14 mouse cellular contexts compared by ENCODE assay signal in genomic region chr5:122947534-122947933, GRCm38 (mm10). TPM values are rescaled to one million over a fixed set of nuclear protein-coding genes. Genes with fewer than 3 reads are reported as not detected.
A peak's percentile ranks its signal among the peaks of the same experiment; 100 is the strongest.
DNase-seq lines count a peak whose midpoint lies in the region; ATAC-seq and TF ChIP-seq lines count a peak whose summit lies in the region.
"Had no signal": no experiment of that assay in that cellular context is flagged by ENCODE, and none has a peak within 500 bp of the region (broad histone marks: within the 10 kb centered on the region; RNA-seq: fewer than 3 reads in every experiment).

No protein-coding gene starts in this region.

- intact Hi-C loops in left cerebral cortex, postnatal 14 days (cut with DNase I) = no loop called here

- H3K9me3 ChIP-seq in ES-Bruce4 (replicated peaks; ENCODE audit: control insufficient read depth, insufficient read depth, low read length, poor library complexity, severe bottlenecking) = no peaks in the 10 kb centered on the region
- no peaks in the 10 kb centered on the region for H3K9me3 ChIP-seq in midbrain, embryonic 14.5 days (ENCODE audit: control insufficient read depth, low read length)
- H3K9me3 ChIP-seq: forebrain, embryonic 10.5 days; heart, embryonic 15.5 days; hindbrain, embryonic 13.5 days; midbrain, embryonic 13.5 days had no signal

- no peak overlapping the region for H3K9ac ChIP-seq in ES-Bruce4 (ENCODE audit: low read depth, poor library complexity, severe bottlenecking)
- no peak overlapping the region for H3K9ac ChIP-seq in midbrain, embryonic 14.5 days (replicated peaks; ENCODE audit: low read length)
- H3K9ac ChIP-seq: heart, embryonic 15.5 days; hindbrain, embryonic 13.5 days; midbrain, embryonic 13.5 days had no signal

- H3K4me1 ChIP-seq in ES-Bruce4 (ENCODE audit: control insufficient read depth, insufficient read depth, low read length) = peaks cover 2% of the 10 kb centered on the region
- H3K4me1 ChIP-seq in midbrain, embryonic 14.5 days (ENCODE audit: control insufficient read depth, insufficient read depth, low read length) = peaks cover 24% of the 10 kb centered on the region

- peak; percentile 13 for TF ChIP-seq POLR2A in ES-Bruce4 (IDR thresholded peaks at IDR 0.05; ENCODE audit: insufficient read depth, low read length)

- H3K27me3 ChIP-seq in ES-Bruce4 (ENCODE audit: control insufficient read depth, insufficient read depth, low read length, poor library complexity, severe bottlenecking) = no peaks in the 10 kb centered on the region
- H3K27me3 ChIP-seq in midbrain, embryonic 14.5 days (ENCODE audit: control insufficient read depth, insufficient read depth, low read length) = no peaks in the 10 kb centered on the region

- no peak overlapping the region for H3K4me2 ChIP-seq in midbrain, embryonic 14.5 days (ENCODE audit: low read length)
- H3K4me2 ChIP-seq: heart, embryonic 15.5 days; hindbrain, embryonic 13.5 days; liver, embryonic 11.5 days; midbrain, embryonic 13.5 days had no signal

- DNase-seq in CD4-positive helper T cell, adult 2 months (ENCODE audit: low read depth, low spot score) = peak; percentile 18
- peak; percentile 56 for DNase-seq in kidney, postnatal 14 days
- peak; percentile 57 for DNase-seq in lung, postnatal 14 days
- no peak for DNase-seq in left cerebral cortex, postnatal 14 days (ENCODE audit: low spot score in 2 of 2)
- no peak for DNase-seq in midbrain, embryonic 14.5 days
- no peak for DNase-seq in right cerebral cortex, postnatal 4 days
- DNase-seq: heart, adult 11 months had no signal

- no peak for TF ChIP-seq CTCF in ES-Bruce4 (IDR thresholded peaks at IDR 0.05; ENCODE audit: low read depth, low read length)

- no peak for TF ChIP-seq EP300 in ES-Bruce4 (IDR thresholded peaks at IDR 0.05; ENCODE audit: insufficient read depth, low read depth, low read length)

- 84% methylated on average over 12 of the region's 12 CpGs for WGBS in midbrain, embryonic 14.5 days

- H3K36me3 ChIP-seq in ES-Bruce4 (ENCODE audit: control insufficient read depth, insufficient read depth, low read length, poor library complexity, severe bottlenecking) = no peaks in the 10 kb centered on the region
- H3K36me3 ChIP-seq in midbrain, embryonic 14.5 days (ENCODE audit: control insufficient read depth, insufficient read depth, low read length) = peaks cover 12% of the 10 kb centered on the region; the same call in 1 of the 2 replicates

- H3K4me3 ChIP-seq in ES-Bruce4 (ENCODE audit: low read depth, low read length) = peak overlapping the region; percentile 52
- no peak overlapping the region for H3K4me3 ChIP-seq in midbrain, embryonic 14.5 days (replicated peaks; ENCODE audit: low read depth, low read length)
- H3K4me3 ChIP-seq: forebrain, embryonic 10.5 days; heart, embryonic 15.5 days; hindbrain, embryonic 13.5 days; midbrain, embryonic 13.5 days had no signal

- no peak for ATAC-seq in midbrain, embryonic 14.5 days (ENCODE audit: low FRiP score, low TSS enrichment)
- ATAC-seq: intestine, embryonic 16.5 days; midbrain, embryonic 13.5 days had no signal

- H3K27ac ChIP-seq in ES-Bruce4 (ENCODE audit: insufficient read depth, low read length) = no peak overlapping the region
- H3K27ac ChIP-seq in midbrain, embryonic 14.5 days (replicated peaks; ENCODE audit: low read depth, low read length) = no peak overlapping the region
- H3K27ac ChIP-seq: forebrain, embryonic 10.5 days; heart, embryonic 15.5 days; hindbrain, embryonic 13.5 days; midbrain, embryonic 13.5 days had no signal

RNA-seq across cellular contexts. Expression of gene Kdm2b, which starts 42.1 kb away (rescaled TPM):
- 50.3 and 56.8 TPM in 2 replicates for polyA plus RNA-seq in ES-Bruce4 (2011; ENCODE audit: insufficient read depth, insufficient read length, low read depth, missing spikeins)
- total RNA-seq in left cerebral cortex, postnatal 14 days (2021) = 10 to 100 TPM; 29.1 to 31.1 TPM
- 83.3 and 99.9 TPM in 2 replicates for polyA plus RNA-seq in midbrain, embryonic 14.5 days (2014; fragmentation: Nextera tagmentation; extraction: Ambion mirVana)

Comparison
In these comparisons a context has a peak if more than half of its experiments do, and no peak if none do; other contexts are left out.
1. DNase-seq: peak in CD4-positive helper T cell, adult 2 months (single experiment), kidney, postnatal 14 days (single experiment) and lung, postnatal 14 days (single experiment); none in left cerebral cortex, postnatal 14 days (0 of 2), midbrain, embryonic 14.5 days (single experiment) and right cerebral cortex, postnatal 4 days (single experiment).